ENCODE assay signal across 12 mouse cellular contexts in genomic region chr1:120118854-120119253, GRCm38 (mm10). TPM values are rescaled to one million over a fixed set of nuclear protein-coding genes. Genes with fewer than 3 reads are reported as not detected.
A peak's percentile ranks its signal among the peaks of the same experiment; 100 is the strongest.
DNase-seq lines count a peak whose midpoint lies in the region; ATAC-seq and TF ChIP-seq lines count a peak whose summit lies in the region.
"Had no signal": no experiment of that assay in that cellular context is flagged by ENCODE, and none has a peak within 500 bp of the region (broad histone marks: within the 10 kb centered on the region; RNA-seq: fewer than 3 reads in every experiment).

No protein-coding gene starts in this region.

- H3K9ac ChIP-seq in heart, embryonic 14.5 days (ENCODE audit: low read length): 0 out of 2 replicates have a peak overlapping the region, but pooled peaks have one; percentile 23
- H3K9ac ChIP-seq in heart, embryonic 11.5 days (ENCODE audit: low read depth, low read length): no peak overlapping the region
- H3K9ac ChIP-seq in neural tube, embryonic 11.5 days (ENCODE audit: low read length): no peak overlapping the region
- H3K9ac ChIP-seq in liver, embryonic 12.5 days: no peak overlapping the region
- H3K9ac ChIP-seq in stomach, postnatal 0 days (ENCODE audit: low read length): peak overlapping the region; percentile 31

- peaks cover 45% of the 10 kb centered on the region for H3K36me3 ChIP-seq in heart, embryonic 14.5 days (ENCODE audit: control insufficient read depth, insufficient read depth, low read length)
- H3K36me3 ChIP-seq in heart, embryonic 11.5 days (ENCODE audit: control insufficient read depth, insufficient read depth, low read length): peaks cover 22% of the 10 kb centered on the region
- H3K36me3 ChIP-seq in neural tube, embryonic 11.5 days (ENCODE audit: control insufficient read depth, insufficient read depth, low read length): peaks cover 16% of the 10 kb centered on the region
- H3K36me3 ChIP-seq in liver, embryonic 12.5 days: peaks cover 42% of the 10 kb centered on the region
- peaks cover 17% of the 10 kb centered on the region for H3K36me3 ChIP-seq in stomach, postnatal 0 days (ENCODE audit: control insufficient read depth, insufficient read depth, low read length)

- no peak for DNase-seq in neural tube, embryonic 11.5 days (ENCODE audit: low spot score)
- DNase-seq in neural tube, embryonic 10.5 days (ENCODE audit: extremely low spot score, low spot score): no peak
- no peak for DNase-seq in stomach, postnatal 0 days (ENCODE audit: low spot score)
- no peak for DNase-seq in right cerebral cortex, postnatal 36 days (ENCODE audit: low spot score in 2 of 2)
- no peak for DNase-seq in thymus, postnatal 4 days
- DNase-seq: lung, postnatal 4 days; right cerebral cortex, adult 18-20 months; thymus, postnatal 14 days had no signal

- H3K4me1 ChIP-seq in heart, embryonic 14.5 days (ENCODE audit: control insufficient read depth in 2 of 2, insufficient read depth in 2 of 2, low read length in 2 of 2): peaks cover 17 to 41% of the 10 kb centered on the region in 2 experiments
- H3K4me1 ChIP-seq in heart, embryonic 11.5 days (ENCODE audit: control insufficient read depth, insufficient read depth, low read length): peaks cover 21% of the 10 kb centered on the region
- H3K4me1 ChIP-seq in neural tube, embryonic 11.5 days (ENCODE audit: control insufficient read depth, insufficient read depth, low read length): peaks cover 17% of the 10 kb centered on the region
- H3K4me1 ChIP-seq in liver, embryonic 12.5 days: peaks cover 43% of the 10 kb centered on the region
- peaks cover 5% of the 10 kb centered on the region; the same call in 1 of the 2 replicates for H3K4me1 ChIP-seq in stomach, postnatal 0 days (replicated peaks; ENCODE audit: control insufficient read depth, insufficient read depth)

- peaks cover 6% of the 10 kb centered on the region; the same call in 1 of the 2 replicates for H3K9me3 ChIP-seq in heart, embryonic 14.5 days (ENCODE audit: control insufficient read depth, low read length)
- no peaks in the 10 kb centered on the region for H3K9me3 ChIP-seq in heart, embryonic 11.5 days (replicated peaks; ENCODE audit: control insufficient read depth, low read length)
- no peaks in the 10 kb centered on the region for H3K9me3 ChIP-seq in neural tube, embryonic 11.5 days (ENCODE audit: control insufficient read depth, low read length)
- peaks cover 8% of the 10 kb centered on the region; the same call in 1 of the 2 replicates for H3K9me3 ChIP-seq in liver, embryonic 12.5 days (replicated peaks)
- no peaks in the 10 kb centered on the region for H3K9me3 ChIP-seq in stomach, postnatal 0 days (ENCODE audit: control insufficient read depth, low read length)

- no peak for TF ChIP-seq CTCF in stomach, postnatal 0 days (IDR thresholded peaks at IDR 0.05; ENCODE audit: low read depth)

- no peak overlapping the region for H3K4me3 ChIP-seq in heart, embryonic 14.5 days (ENCODE audit: control insufficient read depth in 1 of 2, insufficient read depth in 1 of 2, low read depth in 1 of 2, low read length in 2 of 2)
- no peak overlapping the region for H3K4me3 ChIP-seq in heart, embryonic 11.5 days (ENCODE audit: low read depth, low read length)
- H3K4me3 ChIP-seq in neural tube, embryonic 11.5 days (ENCODE audit: low read depth, low read length): peak overlapping the region; percentile 13
- 0 out of 2 replicates have a peak overlapping the region, but pooled peaks have one; percentile 68 for H3K4me3 ChIP-seq in liver, embryonic 12.5 days
- H3K4me3 ChIP-seq in stomach, postnatal 0 days (ENCODE audit: low read depth, low read length): no peak overlapping the region

- no peak for ATAC-seq in heart, embryonic 14.5 days (ENCODE audit: insufficient number of reproducible peaks, insufficient read depth, low FRiP score, low read depth)
- no peak for ATAC-seq in heart, embryonic 11.5 days (replicated peaks; ENCODE audit: insufficient number of reproducible peaks, low FRiP score, low TSS enrichment)
- no peak for ATAC-seq in neural tube, embryonic 11.5 days (ENCODE audit: insufficient read depth, low FRiP score, low TSS enrichment)
- no peak for ATAC-seq in liver, embryonic 12.5 days
- no peak for ATAC-seq in stomach, postnatal 0 days (ENCODE audit: low FRiP score, low TSS enrichment)

- H3K27me3 ChIP-seq in heart, embryonic 14.5 days (ENCODE audit: control insufficient read depth, insufficient read depth, low read length): no peaks in the 10 kb centered on the region
- H3K27me3 ChIP-seq in heart, embryonic 11.5 days (ENCODE audit: control insufficient read depth, insufficient read depth, low read length): no peaks in the 10 kb centered on the region
- H3K27me3 ChIP-seq in neural tube, embryonic 11.5 days (ENCODE audit: control insufficient read depth, insufficient read depth, low read length): no peaks in the 10 kb centered on the region
- H3K27me3 ChIP-seq in liver, embryonic 12.5 days (replicated peaks): no peaks in the 10 kb centered on the region
- H3K27me3 ChIP-seq in stomach, postnatal 0 days (ENCODE audit: control insufficient read depth, insufficient read depth, low read length): no peaks in the 10 kb centered on the region
- H3K27me3 ChIP-seq: CH12.LX had no signal

- 94% methylated on average over 2 of the region's 2 CpGs for WGBS in heart, embryonic 14.5 days
- 81% methylated on average over 2 of the region's 2 CpGs for WGBS in heart, embryonic 11.5 days (ENCODE audit: insufficient replicate concordance)
- WGBS in neural tube, embryonic 11.5 days: 94% methylated on average over 2 of the region's 2 CpGs
- 78% methylated on average over 2 of the region's 2 CpGs for WGBS in liver, embryonic 12.5 days (ENCODE audit: insufficient replicate concordance)
- 76% methylated on average over 2 of the region's 2 CpGs for WGBS in stomach, postnatal 0 days

- H3K27ac ChIP-seq in heart, embryonic 14.5 days (replicated peaks in 1 of 2; ENCODE audit: control insufficient read depth in 1 of 2, insufficient read depth in 1 of 2, low read depth in 2 of 2, low read length in 2 of 2): no peak overlapping the region
- no peak overlapping the region for H3K27ac ChIP-seq in heart, embryonic 11.5 days (ENCODE audit: low read depth, low read length)
- H3K27ac ChIP-seq in neural tube, embryonic 11.5 days (ENCODE audit: low read depth, low read length): no peak overlapping the region
- H3K27ac ChIP-seq in liver, embryonic 12.5 days: no peak overlapping the region
- no peak overlapping the region for H3K27ac ChIP-seq in stomach, postnatal 0 days (replicated peaks)

- TF ChIP-seq EP300 in stomach, postnatal 0 days (optimal IDR thresholded peaks at IDR 0.05): no peak

- peak overlapping the region; percentile 87 for H3K4me2 ChIP-seq in heart, embryonic 14.5 days (ENCODE audit: low read length)
- no peak overlapping the region; the same call in 1 of the 2 replicates for H3K4me2 ChIP-seq in heart, embryonic 11.5 days
- H3K4me2 ChIP-seq in neural tube, embryonic 11.5 days (ENCODE audit: low read depth): peak overlapping the region; percentile 80
- peak overlapping the region; percentile 89 for H3K4me2 ChIP-seq in liver, embryonic 12.5 days
- H3K4me2 ChIP-seq in stomach, postnatal 0 days (replicated peaks; ENCODE audit: low read depth): peak overlapping the region; percentile 75

RNA-seq across cellular contexts. Expression of gene Dbi, which starts 2.0 kb away (rescaled TPM):
- polyA plus RNA-seq in heart, embryonic 14.5 days (2014; fragmentation: Nextera tagmentation; extraction: Ambion mirVana): 768 and 775 TPM in 2 replicates
- polyA plus RNA-seq in heart, embryonic 11.5 days (2014; fragmentation: Nextera tagmentation; extraction: Ambion mirVana): 639 and 662 TPM in 2 replicates
- polyA plus RNA-seq in neural tube, embryonic 11.5 days (2014; fragmentation: Nextera tagmentation; extraction: Ambion mirVana): 1,035 and 1,076 TPM in 2 replicates
- 470 and 475 TPM in 2 replicates for polyA plus RNA-seq in liver, embryonic 12.5 days (2016; fragmentation: Nextera tagmentation; extraction: Ambion mirVana)
- polyA plus RNA-seq in stomach, postnatal 0 days (2015; fragmentation: Nextera tagmentation; extraction: Ambion mirVana): 1,663 and 1,741 TPM in 2 replicates

RNA-seq across cellular contexts. Expression of gene 3110009E18Rik, which starts 2.1 kb away (rescaled TPM):
- 11.1 and 12.4 TPM in 2 replicates for polyA plus RNA-seq in heart, embryonic 14.5 days (2014; fragmentation: Nextera tagmentation; extraction: Ambion mirVana)
- polyA plus RNA-seq in heart, embryonic 11.5 days (2014; fragmentation: Nextera tagmentation; extraction: Ambion mirVana): 11.8 and 13.1 TPM in 2 replicates
- polyA plus RNA-seq in neural tube, embryonic 11.5 days (2014; fragmentation: Nextera tagmentation; extraction: Ambion mirVana): 19.4 and 23.8 TPM in 2 replicates
- 12.8 and 14.3 TPM in 2 replicates for polyA plus RNA-seq in liver, embryonic 12.5 days (2016; fragmentation: Nextera tagmentation; extraction: Ambion mirVana)
- 10.1 and 11.9 TPM in 2 replicates for polyA plus RNA-seq in stomach, postnatal 0 days (2015; fragmentation: Nextera tagmentation; extraction: Ambion mirVana)

RNA-seq across cellular contexts. Expression of gene Tmem37, which starts 45.0 kb away (rescaled TPM):
- polyA plus RNA-seq in heart, embryonic 14.5 days (2014; fragmentation: Nextera tagmentation; extraction: Ambion mirVana): 15.1 and 15.7 TPM in 2 replicates
- polyA plus RNA-seq in heart, embryonic 11.5 days (2014; fragmentation: Nextera tagmentation; extraction: Ambion mirVana): 19.1 and 19.6 TPM in 2 replicates
- 7.4 and 8.6 TPM in 2 replicates for polyA plus RNA-seq in neural tube, embryonic 11.5 days (2014; fragmentation: Nextera tagmentation; extraction: Ambion mirVana)
- polyA plus RNA-seq in liver, embryonic 12.5 days (2016; fragmentation: Nextera tagmentation; extraction: Ambion mirVana): 37.0 and 37.6 TPM in 2 replicates
- polyA plus RNA-seq in stomach, postnatal 0 days (2015; fragmentation: Nextera tagmentation; extraction: Ambion mirVana): 7.8 and 8.8 TPM in 2 replicates

Comparison
In these comparisons a context has a peak if more than half of its experiments do, and no peak if none do; other contexts are left out.
1. H3K9ac ChIP-seq: peak in heart, embryonic 14.5 days (single experiment) and stomach, postnatal 0 days (single experiment); none in heart, embryonic 11.5 days (single experiment), neural tube, embryonic 11.5 days (single experiment) and liver, embryonic 12.5 days (single experiment).
2. H3K4me3 ChIP-seq: peak in neural tube, embryonic 11.5 days (single experiment) and liver, embryonic 12.5 days (single experiment); none in heart, embryonic 14.5 days (0 of 2), heart, embryonic 11.5 days (single experiment) and stomach, postnatal 0 days (single experiment).